Mouse (Mus musculus) erythroblast, adult 5-6 weeks (primary cell): ENCODE data around the gene Trdmt1. TPM values are rescaled to one million over a fixed set of nuclear protein-coding genes. Genes with fewer than 3 reads are reported as not detected.

Experiments
- ATAC-seq: replicated peaks from 2 replicates; pipeline ENCODE4 v1.8.0; 2016; ENCODE audit warnings: moderate number of reproducible peaks, mild to moderate bottlenecking, moderate TSS enrichment, inconsistent platforms; ENCODE audit not compliant: poor library complexity, low FRiP score, severe bottlenecking
- total RNA-seq, 2 experiments: library from RNA; stranded (forward) in 1 of 2; stranded (reverse) in 1 of 2; fragments of 150-400 nt in 1 of 2; fragments of 200-764, 138-1000 nt in 1 of 2; gene quantifications; 2 replicates each; pipeline versions ENCODE4 v1.2.3 to v1.2.4; 2015 to 2017; ENCODE audit warnings: low replicate concordance in 2 of 2

The Trdmt1 gene
- total RNA-seq, 2 experiments from 2014 or later = 3.8 to 9.2 TPM

GRCm38 (mm10) chr2:13558607-13559262, 14.3 kb upstream of the Trdmt1 start:
- no peak for ATAC-seq

GRCm38 (mm10) chr2:13557145-13558030, 12.9 kb upstream of the Trdmt1 start:
- ATAC-seq = no peak

GRCm38 (mm10) chr2:13556239-13556638, 11.8 kb upstream of the Trdmt1 start:
- ATAC-seq = no peak

GRCm38 (mm10) chr2:13553966-13554365, 9.5 kb upstream of the Trdmt1 start:
- ATAC-seq = no peak

GRCm38 (mm10) chr2:13548749-13549148, 4.3 kb upstream of the Trdmt1 start:
- ATAC-seq = no peak

- no peak; the same call in 1 of the 2 replicates for ATAC-seq
These were observed 846 bp downstream of the Trdmt1 start for GRCm38 (mm10) chr2:13543519-13544124.

- no peak for ATAC-seq
These were observed 4.6 kb downstream of the Trdmt1 start for GRCm38 (mm10) chr2:13539860-13540259.

GRCm38 (mm10) chr2:13538704-13539377, 5.6 kb downstream of the Trdmt1 start:
- no peak for ATAC-seq

- no peak for ATAC-seq
These were observed 6.2 kb downstream of the Trdmt1 start for GRCm38 (mm10) chr2:13538258-13538657.

GRCm38 (mm10) chr2:13537733-13538132, 6.7 kb downstream of the Trdmt1 start:
- no peak for ATAC-seq

- ATAC-seq = no peak
These were observed 7.7 kb downstream of the Trdmt1 start for GRCm38 (mm10) chr2:13536747-13537146.

GRCm38 (mm10) chr2:13530639-13531038, 13.8 kb downstream of the Trdmt1 start:
- no peak for ATAC-seq

- no peak for ATAC-seq
These were observed 15.1 kb downstream of the Trdmt1 start for GRCm38 (mm10) chr2:13529253-13529933.

- no peak for ATAC-seq
These were observed 16.9 kb downstream of the Trdmt1 start for GRCm38 (mm10) chr2:13527531-13527930.

- no peak for ATAC-seq
These were observed 17.3 kb downstream of the Trdmt1 start for GRCm38 (mm10) chr2:13527125-13527524.

- ATAC-seq = no peak
These were observed 18.3 kb downstream of the Trdmt1 start for GRCm38 (mm10) chr2:13526205-13526604.

GRCm38 (mm10) chr2:13523540-13524456, 20.7 kb downstream of the Trdmt1 start:
- 0 out of 2 replicates have a peak, but pooled peaks have one; percentile 46 for ATAC-seq

- no peak for ATAC-seq
These were observed 22.4 kb downstream of the Trdmt1 start for GRCm38 (mm10) chr2:13522106-13522505.
